11 mouse cellular contexts compared by ENCODE assay signal in genomic region chr2:91112491-91112890, GRCm38 (mm10). TPM values are rescaled to one million over a fixed set of nuclear protein-coding genes. Genes with fewer than 3 reads are reported as not detected.
DNase-seq lines count a peak whose midpoint lies in the region; ATAC-seq and TF ChIP-seq lines count a peak whose summit lies in the region.
"Had no signal": no experiment of that assay in that cellular context is flagged by ENCODE, and none has a peak within 500 bp of the region (broad histone marks: within the 10 kb centered on the region; RNA-seq: fewer than 3 reads in every experiment).

No protein-coding gene starts in this region.

- peaks cover 33% of the 10 kb centered on the region for H3K4me1 ChIP-seq in heart, embryonic 10.5 days
- H3K4me1 ChIP-seq in lung, adult 2 months (ENCODE audit: control insufficient read depth, insufficient read depth, low read length): no peaks in the 10 kb centered on the region; the same call in none of the 2 replicates
- no peaks in the 10 kb centered on the region for H3K4me1 ChIP-seq in stomach, postnatal 0 days (replicated peaks; ENCODE audit: control insufficient read depth, insufficient read depth)
- H3K4me1 ChIP-seq in midbrain, embryonic 14.5 days (ENCODE audit: control insufficient read depth, insufficient read depth, low read length): no peaks in the 10 kb centered on the region

- no peaks in the 10 kb centered on the region for H3K36me3 ChIP-seq in heart, embryonic 10.5 days
- H3K36me3 ChIP-seq in stomach, postnatal 0 days (ENCODE audit: control insufficient read depth, insufficient read depth, low read length): no peaks in the 10 kb centered on the region
- H3K36me3 ChIP-seq in midbrain, embryonic 14.5 days (ENCODE audit: control insufficient read depth, insufficient read depth, low read length): no peaks in the 10 kb centered on the region

- H3K9me3 ChIP-seq in heart, embryonic 10.5 days: no peaks in the 10 kb centered on the region
- H3K9me3 ChIP-seq in stomach, postnatal 0 days (ENCODE audit: control insufficient read depth, low read length): no peaks in the 10 kb centered on the region
- H3K9me3 ChIP-seq in midbrain, embryonic 14.5 days (ENCODE audit: control insufficient read depth, low read length): no peaks in the 10 kb centered on the region
- H3K9me3 ChIP-seq: forebrain, embryonic 13.5 days had no signal

- DNase-seq in heart, embryonic 10.5 days (ENCODE audit: low spot score): no peak
- DNase-seq in heart, adult 11 months: no peak
- DNase-seq in 3134 (ENCODE audit: extremely low read depth, insufficient read length, low spot score) (peak; percentile 64), ZHBTc4 (ENCODE audit: low read depth, low spot score) (peak; percentile 97)
- DNase-seq in lung, adult 2 months: peak; percentile 54
- DNase-seq in stomach, postnatal 0 days (ENCODE audit: low spot score): no peak
- no peak for DNase-seq in midbrain, embryonic 14.5 days
- DNase-seq: B cell, adult 2 months; heart, postnatal 36 days had no signal

- no peaks in the 10 kb centered on the region for H3K27me3 ChIP-seq in heart, embryonic 10.5 days (ENCODE audit: insufficient read depth, poor library complexity, severe bottlenecking)
- H3K27me3 ChIP-seq in stomach, postnatal 0 days (ENCODE audit: control insufficient read depth, insufficient read depth, low read length): no peaks in the 10 kb centered on the region
- H3K27me3 ChIP-seq in midbrain, embryonic 14.5 days (ENCODE audit: control insufficient read depth, insufficient read depth, low read length): no peaks in the 10 kb centered on the region

- ATAC-seq in frontal cortex, adult (ENCODE audit: low TSS enrichment): no peak
- no peak for ATAC-seq in stomach, postnatal 0 days (ENCODE audit: low FRiP score, low TSS enrichment)
- no peak for ATAC-seq in midbrain, embryonic 14.5 days (ENCODE audit: low FRiP score, low TSS enrichment)
- ATAC-seq: forebrain, embryonic 13.5 days had no signal

- TF ChIP-seq CTCF in lung, adult 2 months (IDR thresholded peaks at IDR 0.05; ENCODE audit: insufficient read depth, low read length): no peak
- TF ChIP-seq CTCF in stomach, postnatal 0 days (IDR thresholded peaks at IDR 0.05; ENCODE audit: low read depth): no peak

- 29% methylated on average over 4 of the region's 4 CpGs for WGBS in heart, embryonic 10.5 days
- WGBS in lung, adult 2 months: 42% methylated on average over 4 of the region's 4 CpGs
- WGBS in stomach, postnatal 0 days: 33% methylated on average over 4 of the region's 4 CpGs
- WGBS in midbrain, embryonic 14.5 days: 70% methylated on average over 4 of the region's 4 CpGs

- H3K27ac ChIP-seq in heart, embryonic 10.5 days: peak overlapping the region; percentile 73
- no peak overlapping the region for H3K27ac ChIP-seq in stomach, postnatal 0 days (replicated peaks)
- no peak overlapping the region for H3K27ac ChIP-seq in midbrain, embryonic 14.5 days (replicated peaks; ENCODE audit: low read depth, low read length)
- H3K27ac ChIP-seq: forebrain, embryonic 13.5 days had no signal

- H3K9ac ChIP-seq in stomach, postnatal 0 days (ENCODE audit: low read length): no peak overlapping the region
- H3K9ac ChIP-seq in midbrain, embryonic 14.5 days (replicated peaks; ENCODE audit: low read length): no peak overlapping the region
- H3K9ac ChIP-seq: forebrain, embryonic 13.5 days had no signal

- TF ChIP-seq EP300 in stomach, postnatal 0 days (optimal IDR thresholded peaks at IDR 0.05): no peak

- TF ChIP-seq POLR2A in lung, adult 2 months (IDR thresholded peaks at IDR 0.05; ENCODE audit: borderline replicate concordance, extremely low read depth, low read depth, low read length): no peak

- H3K4me2 ChIP-seq in stomach, postnatal 0 days (replicated peaks; ENCODE audit: low read depth): no peak overlapping the region
- H3K4me2 ChIP-seq in midbrain, embryonic 14.5 days (ENCODE audit: low read length): no peak overlapping the region
- H3K4me2 ChIP-seq: forebrain, embryonic 13.5 days had no signal

- 0 out of 2 replicates have a peak overlapping the region, but pooled peaks have one; percentile 1 for H3K4me3 ChIP-seq in heart, embryonic 10.5 days
- H3K4me3 ChIP-seq in lung, adult 2 months (replicated peaks; ENCODE audit: extremely low read depth, low read depth, low read length): no peak overlapping the region
- H3K4me3 ChIP-seq in stomach, postnatal 0 days (ENCODE audit: low read depth, low read length): no peak overlapping the region
- no peak overlapping the region for H3K4me3 ChIP-seq in midbrain, embryonic 14.5 days (replicated peaks; ENCODE audit: low read depth, low read length)
- H3K4me3 ChIP-seq: forebrain, embryonic 13.5 days had no signal

RNA-seq across cellular contexts. Expression of gene Mybpc3, which starts 5.5 kb away (rescaled TPM):
- 450 and 1,030 TPM in 2 replicates for polyA plus RNA-seq in heart, embryonic 10.5 days (2016; fragmentation: Nextera tagmentation; extraction: Ambion mirVana)
- 7.0 and 11.2 TPM in 2 replicates for polyA plus RNA-seq in lung, adult 2 months (2012; rRNA removed)
- 0.02 and 0.07 TPM in 2 replicates for polyA plus RNA-seq in stomach, postnatal 0 days (2015; fragmentation: Nextera tagmentation; extraction: Ambion mirVana)
- not detected in 2 replicates for polyA plus RNA-seq in midbrain, embryonic 14.5 days (2014; fragmentation: Nextera tagmentation; extraction: Ambion mirVana)
- polyA plus RNA-seq: forebrain, embryonic 13.5 days had no signal

RNA-seq across cellular contexts. Expression of gene Spi1, which starts 30.3 kb away (rescaled TPM):
- polyA plus RNA-seq in heart, embryonic 10.5 days (2016; fragmentation: Nextera tagmentation; extraction: Ambion mirVana): 0.99 and 4.1 TPM in 2 replicates
- polyA plus RNA-seq in lung, adult 2 months (2012; rRNA removed): 65.7 and 70.7 TPM in 2 replicates
- 6.4 and 7.0 TPM in 2 replicates for polyA plus RNA-seq in stomach, postnatal 0 days (2015; fragmentation: Nextera tagmentation; extraction: Ambion mirVana)
- polyA plus RNA-seq in midbrain, embryonic 14.5 days (2014; fragmentation: Nextera tagmentation; extraction: Ambion mirVana): 1.2 and 2.4 TPM in 2 replicates

RNA-seq across cellular contexts. Expression of gene Slc39a13, which starts 42.3 kb away (rescaled TPM):
- 32.6 and 37.5 TPM in 2 replicates for polyA plus RNA-seq in heart, embryonic 10.5 days (2016; fragmentation: Nextera tagmentation; extraction: Ambion mirVana)
- polyA plus RNA-seq in lung, adult 2 months (2012; rRNA removed): 88.2 and 101 TPM in 2 replicates
- 19.1 and 19.4 TPM in 2 replicates for polyA plus RNA-seq in stomach, postnatal 0 days (2015; fragmentation: Nextera tagmentation; extraction: Ambion mirVana)
- polyA plus RNA-seq in midbrain, embryonic 14.5 days (2014; fragmentation: Nextera tagmentation; extraction: Ambion mirVana): 21.9 and 26.7 TPM in 2 replicates

RNA-seq across cellular contexts. Expression of gene Psmc3, which starts 58.7 kb away (rescaled TPM):
- 315 and 334 TPM in 2 replicates for polyA plus RNA-seq in heart, embryonic 10.5 days (2016; fragmentation: Nextera tagmentation; extraction: Ambion mirVana)
- 51.7 and 76.9 TPM in 2 replicates for polyA plus RNA-seq in lung, adult 2 months (2012; rRNA removed)
- polyA plus RNA-seq in stomach, postnatal 0 days (2015; fragmentation: Nextera tagmentation; extraction: Ambion mirVana): 203 and 211 TPM in 2 replicates
- polyA plus RNA-seq in midbrain, embryonic 14.5 days (2014; fragmentation: Nextera tagmentation; extraction: Ambion mirVana): 232 and 271 TPM in 2 replicates

Comparison
In these comparisons a context has a peak if more than half of its experiments do, and no peak if none do; other contexts are left out.
1. DNase-seq: peak in 3134 (single experiment), ZHBTc4 (single experiment) and lung, adult 2 months (single experiment); none in heart, embryonic 10.5 days (single experiment), heart, adult 11 months (single experiment), stomach, postnatal 0 days (single experiment) and midbrain, embryonic 14.5 days (single experiment).
2. RNA of gene Mybpc3, which starts 5.5 kb away (polyA plus RNA-seq): 450 to 1,030 TPM in heart, embryonic 10.5 days; 7.0 to 11.2 TPM in lung, adult 2 months, 0.02 to 0.07 TPM in stomach, postnatal 0 days and not detected in midbrain, embryonic 14.5 days; every median in the first group is over 10 times any median in the second.